Mouse (Mus musculus): Measurements from ENCODE around the gene Sdk2. TPM values are rescaled to one million over a fixed set of nuclear protein-coding genes. Genes with fewer than 3 reads are reported as not detected.

The Sdk2 gene
- total RNA-seq, 2 experiments from 2014 or later = 23.8 to 24.8 TPM

DNA sequence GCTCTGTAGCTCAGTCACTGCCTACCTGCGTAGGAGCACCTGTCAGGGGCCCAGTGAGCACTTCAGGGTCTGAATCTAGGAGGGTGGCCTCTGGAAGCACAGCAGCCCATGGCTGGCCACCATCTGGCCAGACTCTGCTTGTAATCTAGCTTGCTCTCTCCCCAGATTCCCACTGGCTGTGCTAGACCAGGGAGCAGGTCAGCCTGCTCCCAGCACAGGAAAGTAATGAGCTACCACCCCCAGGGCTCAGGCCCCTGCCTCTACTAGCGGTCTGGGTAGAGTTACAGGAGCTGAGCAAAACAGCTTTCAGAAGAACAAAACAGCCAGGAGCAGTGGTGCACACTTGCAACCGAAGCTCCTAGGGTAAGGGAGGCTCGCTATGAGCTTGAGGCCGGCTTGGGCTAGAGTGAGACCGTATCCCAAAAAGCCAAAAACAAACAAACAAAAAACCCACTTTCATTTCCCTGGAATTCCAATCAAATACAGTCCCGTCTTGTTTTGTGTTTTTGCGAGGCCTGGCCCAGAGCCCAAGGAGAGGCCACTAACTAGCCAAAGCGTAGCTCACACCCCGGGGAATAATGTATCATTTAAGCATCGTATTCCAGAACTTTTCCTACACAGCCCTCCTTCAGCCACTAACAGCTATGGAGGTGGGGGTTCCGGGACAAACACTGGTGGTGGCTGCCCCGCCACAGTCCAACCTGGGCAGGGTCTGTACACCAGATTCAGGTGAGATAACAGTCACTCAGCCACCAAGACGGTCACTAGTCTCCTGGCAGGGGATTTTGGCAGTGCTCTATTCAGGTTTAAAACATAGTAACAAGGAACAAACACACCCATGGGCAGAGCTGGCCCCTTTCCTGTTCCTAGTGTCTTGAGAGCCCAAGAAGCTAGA, 339.6 kb downstream of the Sdk2 start:
- no peak for DNase-seq
- intact Hi-C loops (cut with DNase I) = no loop called here
